Mouse (Mus musculus) kidney, adult 9 months (tissue): ENCODE measurements around the gene 1700003E16Rik.
"Not testable (repeated sequence)": the region's sequence is repeated elsewhere in the genome, so short reads cannot be mapped to it uniquely, and the experiment has no call there.

ENCODE experiments used
- DNase-seq: peaks from one replicate; pipeline ENCODE4 v3.0.0; 2022

Gene 1700003E16Rik

GRCm38 (mm10) chr6:83131469-83132034, 24.7 kb upstream of the 1700003E16Rik start:
- DNase-seq, result peak; percentile 92

GRCm38 (mm10) chr6:83132176-83132919, 23.9 kb upstream of the 1700003E16Rik start:
- peak; percentile 54 for DNase-seq

- DNase-seq, result peak; percentile 80
Observed at GRCm38 (mm10) chr6:83134226-83134625, 22.0 kb upstream of the 1700003E16Rik start.

GRCm38 (mm10) chr6:83134951-83135513, 21.2 kb upstream of the 1700003E16Rik start, which contains the start of gene Rtkn:
Rtkn (plus strand) TSS chr6:83135463.
- peak; percentile 86 for DNase-seq

- peak; percentile 78 for DNase-seq
Observed at GRCm38 (mm10) chr6:83135571-83136161, 20.5 kb upstream of the 1700003E16Rik start.

- no peak for DNase-seq
Observed at GRCm38 (mm10) chr6:83136291-83136880, 19.8 kb upstream of the 1700003E16Rik start.

- peak; percentile 76 for DNase-seq
Observed at GRCm38 (mm10) chr6:83136881-83137575, 19.2 kb upstream of the 1700003E16Rik start.

- peak; percentile 93 for DNase-seq
Observed at GRCm38 (mm10) chr6:83137576-83137950, 18.6 kb upstream of the 1700003E16Rik start.

- peak; percentile 43 for DNase-seq
Observed at GRCm38 (mm10) chr6:83138056-83138455, 18.1 kb upstream of the 1700003E16Rik start.

GRCm38 (mm10) chr6:83140044-83140443, 16.2 kb upstream of the 1700003E16Rik start:
- DNase-seq, result no peak

- DNase-seq, result no peak
Observed at GRCm38 (mm10) chr6:83141636-83142035, 14.6 kb upstream of the 1700003E16Rik start.

- DNase-seq, result peak; percentile 36
Observed at GRCm38 (mm10) chr6:83142211-83142731, 13.9 kb upstream of the 1700003E16Rik start.

- DNase-seq, result no peak
Observed at GRCm38 (mm10) chr6:83142886-83143285, 13.3 kb upstream of the 1700003E16Rik start.

- no peak for DNase-seq
Observed at GRCm38 (mm10) chr6:83145209-83145608, 11.0 kb upstream of the 1700003E16Rik start.

- DNase-seq, result no peak
Observed at GRCm38 (mm10) chr6:83145805-83146204, 10.4 kb upstream of the 1700003E16Rik start.

- no peak for DNase-seq
Observed at GRCm38 (mm10) chr6:83147280-83147679, 8.9 kb upstream of the 1700003E16Rik start.

- no peak for DNase-seq
Observed at GRCm38 (mm10) chr6:83151721-83152120, 4.5 kb upstream of the 1700003E16Rik start.

GRCm38 (mm10) chr6:83153038-83153437, 3.2 kb upstream of the 1700003E16Rik start:
- DNase-seq, result no peak

GRCm38 (mm10) chr6:83153485-83153884, 2.7 kb upstream of the 1700003E16Rik start:
- DNase-seq, result no peak

- no peak for DNase-seq
Observed at GRCm38 (mm10) chr6:83155552-83156238, 509 bp upstream of the 1700003E16Rik start.

- not testable (repeated sequence) for DNase-seq
Observed at GRCm38 (mm10) chr6:83159456-83159855, 3.3 kb downstream of the 1700003E16Rik start.

GRCm38 (mm10) chr6:83161442-83161841, 5.2 kb downstream of the 1700003E16Rik start:
- DNase-seq, result no peak
